Mouse (Mus musculus) large intestine, adult 2 months (tissue): ENCODE results near the gene Crb2. TPM values are rescaled to one million over a fixed set of nuclear protein-coding genes. Genes with fewer than 3 reads are reported as not detected.

ENCODE experiments used
- DNase-seq: peaks from one replicate; pipeline ENCODE4 v3.0.0-alpha.2; 2012; ENCODE audit warnings: low read depth, low spot score
- WGBS: fragments of 180-500 bp; shearing (Covaris S2); methylation state at CpG from one replicate; pipeline ENCODE4 v1.1.7; 2018; 5-methylcytosine and 5-hydroxymethylcytosine counted together
- polyA plus RNA-seq: library from polyadenylated mRNA; depleted of rRNA; stranded (reverse); fragments of >200 nt; gene quantifications from 2 replicates; pipeline ENCODE4 v1.2.3, GENCODE M21; 2012; rRNA removed

Crb2 gene
- 0.25 and 0.43 TPM in 2 replicates for polyA plus RNA-seq

GRCm38 (mm10) chr2:37776016-37776415 lies at the start of gene Crb2:
TSS of gene Crb2 (plus strand) at chr2:37776249.
- 25% methylated on average over 18 of the region's 18 CpGs for WGBS
- no peak for DNase-seq

GRCm38 (mm10) chr2:37731241-37731801 lies 44.7 kb upstream of the Crb2 start:
- WGBS = 84% methylated on average over 5 of the region's 5 CpGs
- DNase-seq = no peak

- 26% methylated on average over 17 of the region's 17 CpGs for WGBS
These were observed 40.9 kb upstream of the Crb2 start for GRCm38 (mm10) chr2:37734979-37735806.

GRCm38 (mm10) chr2:37735807-37736188 lies 40.3 kb upstream of the Crb2 start:
- 60% methylated on average over 1 of the region's 1 CpGs for WGBS
- no peak for DNase-seq

More at GRCm38 (mm10) chr2:37734979-37735806, 40.9 kb upstream of the Crb2 start:
- no peak for DNase-seq

GRCm38 (mm10) chr2:37741806-37742554 lies 34.1 kb upstream of the Crb2 start:
- DNase-seq = no peak
- 21% methylated on average over 20 of the region's 20 CpGs for WGBS

- 93% methylated on average over 10 of the region's 10 CpGs for WGBS
- no peak for DNase-seq
These were observed 31.2 kb upstream of the Crb2 start for GRCm38 (mm10) chr2:37744773-37745395.

GRCm38 (mm10) chr2:37746293-37747049 lies 29.6 kb upstream of the Crb2 start:
- DNase-seq = peak; percentile 89
- 47% methylated on average over 5 of the region's 5 CpGs for WGBS

- DNase-seq = no peak
- WGBS = 26% methylated on average over 2 of the region's 2 CpGs
These were observed 28.1 kb upstream of the Crb2 start for GRCm38 (mm10) chr2:37747909-37748308.

- no peak for DNase-seq
- 41% methylated on average over 10 of the region's 10 CpGs for WGBS
These were observed 27.5 kb upstream of the Crb2 start for GRCm38 (mm10) chr2:37748442-37749066.

GRCm38 (mm10) chr2:37749323-37749722 lies 26.7 kb upstream of the Crb2 start:
- 49% methylated on average over 6 of the region's 6 CpGs for WGBS
- no peak for DNase-seq

GRCm38 (mm10) chr2:37751114-37751513 lies 24.9 kb upstream of the Crb2 start:
- WGBS = 76% methylated on average over 1 of the region's 1 CpGs
- no peak for DNase-seq

- DNase-seq = no peak
- 61% methylated on average over 2 of the region's 2 CpGs for WGBS
These were observed 19.7 kb upstream of the Crb2 start for GRCm38 (mm10) chr2:37756220-37756930.

- DNase-seq = no peak
- WGBS = 71% methylated on average over 5 of the region's 5 CpGs
These were observed 19.0 kb upstream of the Crb2 start for GRCm38 (mm10) chr2:37757016-37757415.

- no peak for DNase-seq
- 93% methylated on average over 4 of the region's 4 CpGs for WGBS
These were observed 18.3 kb upstream of the Crb2 start for GRCm38 (mm10) chr2:37757784-37758183.

GRCm38 (mm10) chr2:37758343-37759015 lies 17.6 kb upstream of the Crb2 start:
- WGBS = 72% methylated on average over 21 of the region's 21 CpGs
- no peak for DNase-seq

- DNase-seq = no peak
- WGBS = 68% methylated on average over 6 of the region's 6 CpGs
These were observed 15.4 kb upstream of the Crb2 start for GRCm38 (mm10) chr2:37760633-37761032.

GRCm38 (mm10) chr2:37763638-37764037 lies 12.4 kb upstream of the Crb2 start:
- 54% methylated on average over 3 of the region's 3 CpGs for WGBS
- no peak for DNase-seq

- DNase-seq = no peak
- WGBS = 96% methylated on average over 2 of the region's 2 CpGs
These were observed 11.5 kb upstream of the Crb2 start for GRCm38 (mm10) chr2:37764514-37764913.
